Mouse (Mus musculus): ENCODE data around the gene Galnt3. TPM values are rescaled to one million over a fixed set of nuclear protein-coding genes. Genes with fewer than 3 reads are reported as not detected.

Galnt3 gene
- polyA plus RNA-seq (2016; fragmentation: Nextera tagmentation; extraction: Ambion mirVana) = 0.50 and 1.6 TPM in 2 replicates

- H3K4me3 ChIP-seq = peak within 1 kb of the TSS; percentile 71
- H3K9me3 ChIP-seq (replicated peaks) = no peaks in the 10 kb centered on the region
- under 1% methylated on average over 74 of the region's 74 CpGs for WGBS
- DNase-seq (ENCODE audit: low spot score) = peak; percentile 70
- H3K27ac ChIP-seq = peak within 1 kb of the TSS; percentile 76
- peaks cover 16% of the 10 kb centered on the region for H3K4me1 ChIP-seq
- H3K36me3 ChIP-seq = no peaks in the 10 kb centered on the region
- peaks cover 54% of the 10 kb centered on the region for H3K27me3 ChIP-seq (ENCODE audit: low read depth, poor library complexity, severe bottlenecking)
Measured at GRCm38 (mm10) chr2:66124591-66125271, at the start of gene Galnt3. Gene Galnt3 (minus strand): TSS chr2:66124994.

- Histone ChIP-seq H3K27me3 (ENCODE audit: low read depth, poor library complexity, severe bottlenecking) (no peaks in the 10 kb centered on the region), H3K9me3 (replicated peaks) (no peaks in the 10 kb centered on the region), H3K4me1 (peaks cover 4% of the 10 kb centered on the region; the same call in 1 of the 2 replicates), H3K4me3 (no peak overlapping the region), H3K36me3 (no peaks in the 10 kb centered on the region), H3K27ac (no peak overlapping the region)
- DNase-seq (ENCODE audit: low spot score) = no peak
- 80% methylated on average over 5 of the region's 5 CpGs for WGBS
Measured at GRCm38 (mm10) chr2:66173134-66173533, 48.3 kb upstream of the Galnt3 start.

GRCm38 (mm10) chr2:66171643-66172042 lies 46.8 kb upstream of the Galnt3 start:
- H3K4me1 ChIP-seq = no peaks in the 10 kb centered on the region
- no peaks in the 10 kb centered on the region for H3K36me3 ChIP-seq
- no peaks in the 10 kb centered on the region for H3K27me3 ChIP-seq (ENCODE audit: low read depth, poor library complexity, severe bottlenecking)
- H3K27ac ChIP-seq = no peak overlapping the region
- WGBS = 74% methylated on average over 3 of the region's 3 CpGs
- H3K4me3 ChIP-seq = no peak overlapping the region
- DNase-seq (ENCODE audit: low spot score) = no peak
- no peaks in the 10 kb centered on the region for H3K9me3 ChIP-seq (replicated peaks)

GRCm38 (mm10) chr2:66170721-66171120 lies 45.9 kb upstream of the Galnt3 start:
- H3K9me3 ChIP-seq (replicated peaks) = no peaks in the 10 kb centered on the region
- H3K27me3 ChIP-seq (ENCODE audit: low read depth, poor library complexity, severe bottlenecking) = no peaks in the 10 kb centered on the region
- no peaks in the 10 kb centered on the region for H3K36me3 ChIP-seq
- 79% methylated on average over 11 of the region's 11 CpGs for WGBS
- DNase-seq (ENCODE audit: low spot score) = no peak
- no peak overlapping the region for H3K27ac ChIP-seq
- no peak overlapping the region for H3K4me3 ChIP-seq
- no peaks in the 10 kb centered on the region for H3K4me1 ChIP-seq

GRCm38 (mm10) chr2:66165025-66165424 lies 40.2 kb upstream of the Galnt3 start:
- Histone ChIP-seq H3K27me3 (ENCODE audit: low read depth, poor library complexity, severe bottlenecking) (no peaks in the 10 kb centered on the region), H3K9me3 (replicated peaks) (no peaks in the 10 kb centered on the region), H3K36me3 (no peaks in the 10 kb centered on the region), H3K4me1 (no peaks in the 10 kb centered on the region), H3K27ac (no peak overlapping the region), H3K4me3 (no peak overlapping the region)
- DNase-seq (ENCODE audit: low spot score) = no peak
- WGBS = 94% methylated on average over 8 of the region's 8 CpGs

GRCm38 (mm10) chr2:66158140-66158915 lies 33.5 kb upstream of the Galnt3 start:
- H3K4me1 ChIP-seq = peaks cover 16% of the 10 kb centered on the region
- no peaks in the 10 kb centered on the region for H3K9me3 ChIP-seq (replicated peaks)
- no peaks in the 10 kb centered on the region for H3K27me3 ChIP-seq (ENCODE audit: low read depth, poor library complexity, severe bottlenecking)
- H3K27ac ChIP-seq = no peak overlapping the region
- 72% methylated on average over 7 of the region's 7 CpGs for WGBS
- no peak for DNase-seq (ENCODE audit: low spot score)
- H3K4me3 ChIP-seq = no peak overlapping the region
- no peaks in the 10 kb centered on the region for H3K36me3 ChIP-seq

GRCm38 (mm10) chr2:66151436-66151835 lies 26.6 kb upstream of the Galnt3 start:
- no peak overlapping the region for H3K4me3 ChIP-seq
- peaks cover 18% of the 10 kb centered on the region for H3K4me1 ChIP-seq
- no peak for DNase-seq (ENCODE audit: low spot score)
- 81% methylated on average over 2 of the region's 2 CpGs for WGBS
- H3K27me3 ChIP-seq (ENCODE audit: low read depth, poor library complexity, severe bottlenecking) = no peaks in the 10 kb centered on the region
- H3K9me3 ChIP-seq (replicated peaks) = no peaks in the 10 kb centered on the region
- no peaks in the 10 kb centered on the region for H3K36me3 ChIP-seq
- no peak overlapping the region for H3K27ac ChIP-seq

GRCm38 (mm10) chr2:66150531-66150930 lies 25.7 kb upstream of the Galnt3 start:
- Histone ChIP-seq H3K27me3 (ENCODE audit: low read depth, poor library complexity, severe bottlenecking) (no peaks in the 10 kb centered on the region), H3K4me1 (peaks cover 14% of the 10 kb centered on the region), H3K9me3 (replicated peaks) (no peaks in the 10 kb centered on the region), H3K36me3 (no peaks in the 10 kb centered on the region), H3K27ac (no peak overlapping the region), H3K4me3 (no peak overlapping the region)
- DNase-seq (ENCODE audit: low spot score) = no peak
- WGBS = 59% methylated on average over 3 of the region's 3 CpGs

GRCm38 (mm10) chr2:66148654-66149230 lies 23.9 kb upstream of the Galnt3 start:
- Histone ChIP-seq H3K36me3 (no peaks in the 10 kb centered on the region), H3K27ac (no peak overlapping the region), H3K4me1 (peaks cover 24% of the 10 kb centered on the region), H3K9me3 (replicated peaks) (no peaks in the 10 kb centered on the region), H3K4me3 (no peak overlapping the region), H3K27me3 (ENCODE audit: low read depth, poor library complexity, severe bottlenecking) (no peaks in the 10 kb centered on the region)
- DNase-seq (ENCODE audit: low spot score) = no peak
- WGBS = 84% methylated on average over 10 of the region's 10 CpGs

GRCm38 (mm10) chr2:66146473-66146872 lies 21.7 kb upstream of the Galnt3 start:
- no peak overlapping the region for H3K4me3 ChIP-seq
- whole genome bisulfite sequencing = 49% methylated on average over 4 of the region's 4 CpGs
- H3K27ac ChIP-seq = no peak overlapping the region
- no peak for DNase-seq (ENCODE audit: low spot score)
- H3K36me3 ChIP-seq = no peaks in the 10 kb centered on the region
- peaks cover 24% of the 10 kb centered on the region for H3K4me1 ChIP-seq
- no peaks in the 10 kb centered on the region for H3K9me3 ChIP-seq (replicated peaks)
- no peaks in the 10 kb centered on the region for H3K27me3 ChIP-seq (ENCODE audit: low read depth, poor library complexity, severe bottlenecking)

GRCm38 (mm10) chr2:66144770-66145169 lies 20.0 kb upstream of the Galnt3 start:
- H3K4me3 ChIP-seq = no peak overlapping the region
- H3K9me3 ChIP-seq (replicated peaks) = no peaks in the 10 kb centered on the region
- no peaks in the 10 kb centered on the region for H3K27me3 ChIP-seq (ENCODE audit: low read depth, poor library complexity, severe bottlenecking)
- peaks cover 30% of the 10 kb centered on the region for H3K4me1 ChIP-seq
- H3K27ac ChIP-seq = no peak overlapping the region
- WGBS = 22% methylated on average over 5 of the region's 5 CpGs
- no peaks in the 10 kb centered on the region for H3K36me3 ChIP-seq
- no peak for DNase-seq (ENCODE audit: low spot score)

GRCm38 (mm10) chr2:66143284-66143683 lies 18.5 kb upstream of the Galnt3 start:
- no peak for DNase-seq (ENCODE audit: low spot score)
- peaks cover 30% of the 10 kb centered on the region for H3K4me1 ChIP-seq
- H3K36me3 ChIP-seq = no peaks in the 10 kb centered on the region
- H3K27me3 ChIP-seq (ENCODE audit: low read depth, poor library complexity, severe bottlenecking) = no peaks in the 10 kb centered on the region
- no peak overlapping the region for H3K4me3 ChIP-seq
- no peak overlapping the region for H3K27ac ChIP-seq
- no peaks in the 10 kb centered on the region for H3K9me3 ChIP-seq (replicated peaks)
- 96% methylated on average over 4 of the region's 4 CpGs for WGBS

- Histone ChIP-seq H3K27ac (no peak overlapping the region), H3K36me3 (no peaks in the 10 kb centered on the region), H3K4me3 (no peak overlapping the region), H3K4me1 (peaks cover 30% of the 10 kb centered on the region), H3K9me3 (replicated peaks) (no peaks in the 10 kb centered on the region), H3K27me3 (ENCODE audit: low read depth, poor library complexity, severe bottlenecking) (no peaks in the 10 kb centered on the region)
- DNase-seq (ENCODE audit: low spot score) = no peak
- 97% methylated on average over 2 of the region's 2 CpGs for WGBS
Measured at GRCm38 (mm10) chr2:66142711-66143110, 17.9 kb upstream of the Galnt3 start.

Data from limb, embryonic 10.5 days (tissue).